Mouse (Mus musculus) embryo, embryonic 11.5 days (tissue): Measurements from ENCODE around the gene Phrf1.
A peak's percentile ranks its signal among the peaks of the same experiment; 100 is the strongest.

Source experiments
- DNase-seq: peaks from one replicate; pipeline ENCODE4 v3.0.0-alpha.2; 2012; ENCODE audit warnings: low read depth, low spot score

Phrf1 gene

GRCm38 (mm10) chr7:141228279-141229067, at the start of gene Phrf1:
Gene Phrf1, plus strand, starts transcription at chr7:141228784.
- peak; percentile 87 for DNase-seq

DNA sequence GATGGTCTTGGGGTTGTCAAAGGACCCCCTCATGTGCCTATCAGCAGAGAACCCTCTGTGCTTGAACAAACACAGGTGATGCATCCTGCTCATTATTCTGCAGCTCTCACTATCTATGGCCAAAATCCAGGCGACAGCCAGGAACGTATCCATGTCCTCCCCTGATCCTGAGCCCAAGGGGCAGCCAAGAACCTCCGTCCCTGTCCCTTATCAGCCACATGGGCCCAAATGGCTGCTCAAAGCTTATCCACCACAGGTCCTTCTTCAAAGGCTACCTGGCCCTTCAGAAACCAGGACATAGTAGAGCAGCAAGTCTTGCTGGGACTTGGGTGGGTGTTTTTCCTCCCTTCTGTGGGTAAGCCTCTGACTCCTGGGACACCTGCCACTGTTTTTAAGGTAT, 40.4 kb upstream of the Phrf1 start:
- DNase-seq: no peak

GRCm38 (mm10) chr7:141188733-141189132, 39.9 kb upstream of the Phrf1 start:
- DNase-seq: no peak

DNA sequence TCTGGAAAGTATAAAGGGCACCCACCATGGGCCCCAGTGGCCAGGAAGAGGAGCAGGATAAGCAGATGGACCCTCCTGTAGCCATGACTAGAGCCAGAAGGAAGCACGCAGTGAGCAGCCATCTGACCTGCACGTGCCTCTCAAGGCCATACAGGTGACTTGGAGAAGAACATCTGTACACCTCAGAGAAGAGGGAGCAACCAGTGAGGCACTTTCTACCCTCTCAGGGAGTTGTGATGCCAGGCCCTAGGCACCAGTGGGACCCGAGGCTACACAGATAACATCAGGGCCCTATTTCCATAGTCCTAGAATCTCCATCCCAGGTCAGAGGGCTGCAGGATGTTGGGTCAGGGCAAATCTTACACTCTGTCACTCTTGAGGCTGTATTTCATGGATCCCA, 38.4 kb upstream of the Phrf1 start:
- DNase-seq: no peak

DNA sequence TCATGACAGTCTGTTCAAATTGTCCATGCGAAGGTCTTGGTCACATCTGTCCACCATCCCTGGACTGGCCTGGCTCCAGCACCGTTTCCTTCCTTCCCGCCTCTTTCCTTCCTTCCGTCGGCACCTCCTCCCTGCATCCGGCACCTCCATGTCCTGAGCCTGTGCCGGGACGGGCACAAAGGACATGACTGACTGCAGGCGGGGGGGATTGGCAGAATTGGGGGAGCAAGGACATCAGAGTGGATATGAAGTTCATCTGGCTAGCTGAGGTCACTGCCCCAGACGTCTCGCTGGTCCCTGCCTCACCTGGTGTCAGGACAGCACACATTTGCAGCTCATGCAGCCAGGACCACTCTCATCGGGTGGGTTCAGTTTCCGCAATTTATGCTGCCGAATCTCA, 37.5 kb upstream of the Phrf1 start:
- no peak for DNase-seq

DNA sequence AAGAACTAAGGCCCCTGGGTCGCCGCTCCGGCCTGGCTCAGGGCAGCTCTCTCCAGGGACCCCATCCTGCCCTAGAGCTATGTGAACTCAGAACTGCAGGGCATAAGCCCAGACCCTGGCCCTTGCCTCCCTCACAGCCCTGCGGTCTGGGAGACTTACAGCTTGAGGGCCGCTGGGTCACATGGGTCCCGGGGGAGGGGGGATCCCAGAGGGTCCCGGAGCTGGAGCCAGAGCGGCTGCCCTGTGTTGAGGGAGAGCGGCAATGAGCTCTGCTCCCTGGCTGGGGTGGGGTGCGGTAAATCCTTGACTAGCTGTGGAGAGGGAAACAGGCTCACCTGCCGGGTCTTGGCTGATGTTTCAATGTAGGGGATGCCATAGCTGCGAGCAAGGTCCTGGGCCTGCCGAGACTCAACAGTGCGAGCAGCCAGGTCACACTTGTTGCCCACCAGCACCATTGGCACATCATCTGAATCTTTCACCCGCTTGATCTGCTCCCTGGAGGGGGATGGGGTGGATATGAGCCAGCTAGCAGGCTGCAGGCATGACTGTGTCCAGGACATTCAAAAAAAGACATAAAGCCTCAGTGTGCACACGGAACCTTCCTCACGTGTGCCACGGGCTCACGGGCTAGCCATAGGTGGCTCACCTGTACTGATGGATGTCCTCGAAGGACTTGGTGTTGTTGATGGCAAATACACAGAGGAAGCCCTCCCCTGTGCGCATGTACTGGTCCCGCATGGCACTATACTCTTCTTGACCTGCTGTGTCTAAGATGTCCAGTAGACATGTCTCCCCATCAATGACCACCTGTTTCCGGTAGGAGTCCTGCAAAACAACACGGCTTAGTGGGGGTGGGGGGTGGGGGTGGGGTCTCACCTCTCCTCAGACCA, 36.5 kb upstream of the Phrf1 start:
- DNase-seq: no peak

DNA sequence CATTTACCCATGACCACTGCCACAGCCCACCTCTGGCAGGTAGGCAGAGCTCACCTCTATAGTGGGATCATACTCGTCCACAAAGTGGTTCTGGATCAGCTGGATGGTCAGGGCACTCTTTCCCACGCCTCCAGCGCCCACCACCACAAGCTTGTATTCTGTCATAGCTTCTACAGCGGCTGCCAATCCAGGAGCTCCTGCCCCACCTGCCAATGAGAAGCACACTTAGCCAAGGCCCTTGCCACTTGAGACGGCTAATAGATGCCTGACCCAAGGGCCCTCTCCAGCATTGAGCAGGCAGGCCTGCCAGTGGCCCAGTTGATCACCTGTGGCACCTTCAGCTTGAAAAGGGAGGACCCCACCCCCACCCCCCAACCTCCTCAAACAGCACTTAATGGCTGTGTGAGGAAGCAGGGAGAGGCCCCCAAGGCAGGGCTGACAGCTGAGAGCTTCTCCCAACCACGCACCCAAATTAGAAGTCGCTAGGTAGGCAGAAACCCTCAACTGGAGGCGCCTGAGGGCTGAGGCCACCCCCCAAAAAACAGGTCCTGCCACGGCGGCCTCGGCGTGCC, 35.7 kb upstream of the Phrf1 start:
- DNase-seq: no peak

DNA sequence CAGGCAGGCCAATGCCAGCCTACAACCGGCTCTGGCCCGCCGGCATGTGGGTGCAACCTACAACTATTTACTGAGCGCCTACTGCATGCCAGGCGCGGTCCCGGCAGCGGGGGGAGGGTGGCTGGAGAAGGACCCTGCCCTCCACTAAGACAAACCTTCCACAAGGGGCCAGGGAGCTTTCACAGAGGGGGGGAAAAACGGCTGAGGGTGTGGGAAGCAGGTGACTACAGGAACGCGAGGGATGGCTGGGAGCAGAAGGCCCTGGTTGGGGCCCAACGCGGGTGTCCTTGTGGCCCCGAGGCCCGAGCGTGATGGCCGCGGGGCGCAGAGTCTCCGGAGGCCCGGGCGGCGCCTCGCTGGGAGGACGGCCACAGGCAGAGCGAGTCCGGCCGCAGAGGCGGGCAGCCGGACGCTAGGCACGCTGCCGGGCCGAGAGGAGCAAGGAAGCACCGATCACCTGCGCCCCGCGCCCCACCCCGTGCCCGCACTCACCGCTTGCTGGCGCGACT, 35.2 kb upstream of the Phrf1 start:
- no peak for DNase-seq

DNA sequence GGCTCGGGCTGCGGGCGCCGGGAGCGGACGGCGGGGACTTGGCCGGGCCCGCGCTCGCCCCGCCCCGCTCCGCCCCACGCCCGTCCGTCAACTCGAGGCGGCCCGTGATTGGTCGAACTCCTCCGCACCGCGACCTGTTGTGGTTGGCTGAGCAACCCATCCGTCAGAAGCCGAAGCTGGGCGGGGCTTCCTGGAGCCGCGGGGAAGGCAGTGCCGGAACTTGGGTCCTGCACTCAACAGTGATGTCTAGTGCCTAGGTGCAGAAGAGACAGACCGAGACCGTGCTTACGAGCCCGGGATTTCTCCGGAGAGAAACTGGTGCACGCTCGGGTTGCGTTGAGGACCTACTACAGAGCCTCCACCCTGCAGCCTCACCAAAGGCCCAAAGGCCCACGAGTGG, 34.6 kb upstream of the Phrf1 start, which contains the start of the genes Hras and Lrrc56:
Gene Hras (minus strand): TSS at position 58 of the 400 bp plus-strand sequence.
Gene Lrrc56 (plus strand): TSS at position 210 of the 400 bp plus-strand sequence.
- DNase-seq: peak; percentile 96

GRCm38 (mm10) chr7:141194409-141194808, 34.2 kb upstream of the Phrf1 start:
- no peak for DNase-seq

DNA sequence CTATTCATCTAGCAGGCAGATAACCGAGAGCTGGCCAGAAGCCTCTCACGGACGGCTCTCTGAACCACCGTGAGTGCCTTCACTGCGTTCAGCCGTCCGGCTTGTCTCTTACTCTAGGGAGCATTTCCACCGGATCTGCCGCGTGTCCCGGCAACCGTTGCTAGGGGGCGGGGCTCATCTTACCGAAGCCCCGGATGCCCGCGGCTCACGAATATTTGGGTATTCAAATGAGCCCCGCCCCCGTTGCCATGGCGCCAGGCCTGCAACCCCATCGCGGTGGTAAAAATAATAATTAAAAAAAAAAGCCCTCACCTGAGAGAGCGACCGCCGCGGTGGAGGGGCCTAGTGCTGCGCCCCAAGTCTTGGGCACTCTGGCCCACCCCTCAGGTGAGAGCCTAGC, 33.8 kb upstream of the Phrf1 start:
- peak; percentile 91 for DNase-seq

DNA sequence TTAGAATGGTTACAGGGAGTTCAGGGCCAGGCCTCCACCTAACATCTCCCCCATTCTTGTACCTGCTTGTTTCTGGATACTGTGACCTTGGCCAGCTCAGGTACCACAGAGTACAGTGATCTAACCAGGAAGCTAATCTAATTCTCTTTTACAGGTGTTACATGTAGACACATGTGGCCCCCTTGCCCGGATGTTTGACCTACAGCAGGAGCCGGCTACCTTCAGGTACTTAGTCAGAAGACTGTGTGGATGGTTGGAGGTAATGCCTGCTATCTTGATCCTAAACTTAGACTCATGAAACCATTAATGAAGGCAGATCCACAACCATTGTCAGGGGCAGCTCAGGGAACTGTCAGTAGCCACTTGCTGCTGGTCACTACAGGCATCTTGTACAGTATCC, 32.8 kb upstream of the Phrf1 start:
- DNase-seq: no peak

- DNase-seq: no peak
Measured at GRCm38 (mm10) chr7:141196619-141197282, 31.8 kb upstream of the Phrf1 start.

DNA sequence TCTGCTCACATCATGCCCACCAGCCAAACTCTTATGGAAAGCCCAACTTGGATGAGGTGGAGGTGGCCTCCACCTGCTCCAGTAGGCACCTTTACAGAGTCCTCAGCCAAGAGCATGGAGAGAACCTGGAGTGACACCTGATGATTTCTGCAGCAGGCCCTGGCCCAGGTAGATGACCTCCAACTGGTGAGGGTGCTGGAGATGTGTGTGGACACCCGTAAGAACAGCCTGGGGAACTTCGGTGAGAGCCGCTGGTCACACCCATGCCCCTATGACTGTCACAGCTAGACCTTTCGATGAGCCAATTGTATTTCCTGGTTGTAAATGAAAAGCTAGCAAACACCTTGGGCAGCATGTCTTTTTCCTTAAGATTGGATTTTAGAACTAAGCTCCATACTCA, 30.5 kb upstream of the Phrf1 start:
- DNase-seq: no peak

- DNase-seq: no peak
Measured at GRCm38 (mm10) chr7:141204546-141204945, 24.0 kb upstream of the Phrf1 start.

DNA sequence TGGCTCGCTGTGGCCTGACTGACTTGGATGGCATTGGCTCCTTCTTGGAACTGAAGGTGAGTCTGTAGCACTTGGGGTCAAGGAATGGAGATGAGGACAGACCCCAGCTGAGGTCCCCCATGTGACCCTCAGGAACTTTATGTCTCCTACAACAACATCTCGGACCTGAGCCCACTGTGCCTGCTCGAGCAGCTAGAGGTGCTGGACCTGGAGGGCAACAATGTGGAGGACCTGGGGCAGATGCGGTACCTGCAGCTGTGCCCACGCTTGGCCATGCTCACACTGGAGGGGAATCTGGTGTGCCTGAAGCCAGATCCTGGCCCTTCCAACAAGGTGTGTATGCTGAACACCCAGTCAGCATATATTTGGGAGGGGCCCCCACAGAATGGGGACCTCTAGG, 23.1 kb upstream of the Phrf1 start:
- DNase-seq: no peak

DNA sequence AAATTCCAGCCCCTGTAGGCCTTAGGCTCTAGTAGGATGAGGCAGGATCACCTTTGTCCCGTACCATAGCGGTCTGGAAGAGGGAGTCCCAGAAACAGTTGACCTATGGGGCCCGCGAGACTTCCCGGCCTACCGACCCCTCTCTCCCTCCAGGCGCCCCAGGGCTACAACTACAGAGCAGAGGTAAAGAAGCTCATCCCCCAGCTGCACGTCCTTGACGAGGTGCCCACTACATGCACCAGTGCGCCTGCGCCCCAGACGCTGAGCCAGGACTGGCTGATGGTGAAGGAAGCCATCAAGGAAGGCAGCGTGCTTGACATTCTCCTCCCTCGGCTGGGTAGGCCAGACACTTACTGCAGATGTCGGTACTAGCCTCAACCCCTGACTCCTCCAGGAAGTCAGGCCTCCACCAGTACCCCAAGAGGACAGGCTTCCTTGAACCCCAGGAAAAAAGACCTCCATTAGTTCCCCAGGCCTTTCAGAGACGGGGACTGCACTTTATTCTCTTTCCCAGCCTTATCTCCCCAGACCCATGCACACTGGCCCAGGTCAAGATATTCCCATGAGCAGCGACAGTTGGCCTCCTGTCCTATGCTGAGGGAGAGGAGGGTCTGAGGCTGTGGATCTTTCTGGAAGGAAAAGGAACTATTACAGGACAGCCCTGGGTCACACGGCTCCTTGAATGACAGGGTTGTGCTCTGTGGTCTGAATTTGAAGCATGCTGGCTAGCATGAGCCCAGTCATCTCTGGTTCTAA, 22.2 kb upstream of the Phrf1 start:
- DNase-seq: no peak

DNA sequence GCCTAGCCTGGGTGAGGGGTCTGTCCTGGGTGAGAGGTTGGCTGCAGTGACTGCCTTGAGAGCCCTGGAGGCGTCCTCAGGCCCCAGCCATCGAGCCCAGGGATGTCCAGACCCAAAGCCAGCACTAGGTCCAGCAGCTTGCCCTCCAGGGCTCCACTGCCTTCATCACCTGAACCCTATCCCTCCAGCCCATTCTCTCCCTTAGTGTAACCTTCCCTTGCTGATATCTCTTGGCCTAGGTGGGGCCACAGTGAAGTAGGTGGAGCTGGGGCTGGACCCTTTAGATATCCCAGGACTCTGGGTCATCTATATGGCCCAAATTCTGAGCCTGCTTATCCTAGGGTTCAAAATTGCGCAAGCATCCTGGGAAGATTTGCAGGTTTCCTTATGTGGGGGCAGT, 19.1 kb upstream of the Phrf1 start:
- no peak for DNase-seq

GRCm38 (mm10) chr7:141210137-141210536, 18.4 kb upstream of the Phrf1 start:
- DNase-seq: no peak

DNA sequence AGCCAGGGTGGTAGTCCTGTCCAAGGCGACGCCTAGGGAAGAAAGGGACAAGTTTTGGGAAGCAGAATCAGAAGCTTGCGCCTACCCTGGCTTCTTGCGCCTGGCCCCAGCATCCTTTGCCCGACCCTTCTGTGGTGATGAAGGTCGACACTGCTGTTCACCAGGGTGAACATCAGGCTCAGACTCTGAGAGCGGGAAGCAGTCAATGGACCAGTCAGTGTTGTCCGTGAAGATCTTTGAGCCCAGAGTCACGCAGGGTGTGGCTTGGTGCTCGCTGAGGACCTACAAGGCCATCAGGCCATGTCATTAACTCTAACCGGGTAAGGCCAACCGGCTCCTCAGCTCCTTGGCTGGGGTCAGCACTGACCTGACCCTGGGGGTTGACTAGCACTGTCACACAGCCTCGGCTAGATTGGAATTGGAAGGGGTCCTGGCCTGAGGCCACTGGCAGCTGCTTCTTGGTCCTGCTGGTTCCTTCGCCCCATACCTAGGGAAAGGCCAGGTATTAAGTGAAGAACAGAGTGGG, 17.9 kb upstream of the Phrf1 start:
- DNase-seq: no peak

- no peak for DNase-seq
Measured at GRCm38 (mm10) chr7:141213133-141213532, 15.5 kb upstream of the Phrf1 start.
